12 mouse cellular contexts compared by ENCODE assay signal in the genomic region with DNA sequence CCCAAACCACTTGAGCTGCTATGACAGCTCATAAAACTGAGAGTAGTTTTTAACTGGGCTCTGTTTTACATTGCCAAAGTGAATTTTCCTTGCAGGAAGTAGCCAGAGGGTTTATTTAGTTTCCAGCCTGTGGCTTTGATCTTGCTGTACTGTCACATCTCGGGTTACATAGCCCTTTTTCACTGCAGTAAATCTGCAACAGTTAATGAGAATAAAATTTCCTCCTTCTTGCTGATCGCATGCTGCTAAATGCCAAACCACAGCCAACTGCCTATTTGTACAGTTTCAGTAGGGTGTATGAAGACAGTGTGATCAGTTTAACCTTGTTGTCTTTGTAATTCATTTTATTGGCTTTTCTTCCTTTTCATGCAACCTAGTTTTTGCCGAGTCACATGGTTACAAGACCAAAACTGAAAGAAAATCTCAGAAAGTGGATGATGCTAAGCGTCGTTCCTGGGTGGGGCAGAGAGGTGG. TPM values are rescaled to one million over a fixed set of nuclear protein-coding genes. Genes with fewer than 3 reads are reported as not detected.
DNase-seq lines count a peak whose midpoint lies in the region; ATAC-seq lines count a peak whose summit lies in the region.
"Had no signal": no experiment of that assay in that cellular context is flagged by ENCODE, and none has a peak within 500 bp of the region (broad histone marks: within the 10 kb centered on the region; RNA-seq: fewer than 3 reads in every experiment).

No protein-coding gene starts in this region.

- H3K9me3 ChIP-seq in hindbrain, embryonic 16.5 days (ENCODE audit: control insufficient read depth, low read length), result no peaks in the 10 kb centered on the region
- H3K9me3 ChIP-seq: heart, embryonic 15.5 days had no signal

- H3K27me3 ChIP-seq in hindbrain, embryonic 16.5 days (replicated peaks; ENCODE audit: control insufficient read depth, insufficient read depth, low read length), result no peaks in the 10 kb centered on the region
- H3K27me3 ChIP-seq: heart, embryonic 15.5 days had no signal

- H3K4me2 ChIP-seq in hindbrain, embryonic 16.5 days (ENCODE audit: low read length), result no peak overlapping the region
- H3K4me2 ChIP-seq: heart, embryonic 15.5 days had no signal

- no peak overlapping the region for H3K9ac ChIP-seq in hindbrain, embryonic 16.5 days (ENCODE audit: low read depth, low read length)
- H3K9ac ChIP-seq: heart, embryonic 15.5 days had no signal

- intact Hi-C loops in heart, postnatal 10 days (cut with DNase I), result no loop called here

- no peak overlapping the region for H3K27ac ChIP-seq in hindbrain, embryonic 16.5 days (ENCODE audit: low read depth, low read length)
- H3K27ac ChIP-seq: heart, embryonic 15.5 days had no signal

- WGBS in hindbrain, embryonic 16.5 days, result 73% methylated on average over 5 of the region's 5 CpGs

- 0 out of 2 replicates have a peak, but pooled peaks cover 5% of the 10 kb centered on the region for H3K36me3 ChIP-seq in hindbrain, embryonic 16.5 days (ENCODE audit: control insufficient read depth, insufficient read depth, low read length)
- H3K36me3 ChIP-seq: heart, embryonic 15.5 days had no signal

- no peaks in the 10 kb centered on the region for H3K4me1 ChIP-seq in hindbrain, embryonic 16.5 days (ENCODE audit: control insufficient read depth, insufficient read depth, low read depth, low read length)
- H3K4me1 ChIP-seq: heart, embryonic 15.5 days had no signal

- H3K4me3 ChIP-seq in hindbrain, embryonic 16.5 days (ENCODE audit: low read length), result no peak overlapping the region
- H3K4me3 ChIP-seq: heart, embryonic 15.5 days had no signal

- DNase-seq in heart, adult 11 months, result peak; percentile 71
- DNase-seq in heart, postnatal 10 days, result no peak
- DNase-seq in 416B (ENCODE audit: low read depth), result peak; percentile 78
- DNase-seq in embryo, embryonic 10.5 days (ENCODE audit: low spot score), result peak; percentile 61
- DNase-seq in induced T-regulatory cell, adult 2 months (ENCODE audit: low read depth), result peak; percentile 66
- DNase-seq in retina, embryonic 14.5 days (ENCODE audit: low spot score), result no peak
- no peak for DNase-seq in urinary bladder, postnatal 36 days (ENCODE audit: low spot score in 2 of 2)
- DNase-seq: layer of hippocampus, postnatal 36 days; lung, adult 18-20 months had no signal

- no peak for ATAC-seq in hindbrain, embryonic 16.5 days
- ATAC-seq: intestine, embryonic 16.5 days had no signal

RNA-seq across cellular contexts. Expression of a gene that starts 30.6 kb away (rescaled TPM):
- total RNA-seq in heart, postnatal 10 days (2021), result 1 to 10 TPM; 9.0 to 9.1 TPM
- polyA plus RNA-seq in hindbrain, embryonic 16.5 days (2015; fragmentation: Nextera tagmentation; extraction: Ambion mirVana), result 13.1 and 14.7 TPM in 2 replicates

Comparison
In these comparisons a context has a peak if more than half of its experiments do, and no peak if none do; other contexts are left out.
1. DNase-seq: peak in heart, adult 11 months (single experiment), 416B (single experiment), embryo, embryonic 10.5 days (single experiment) and induced T-regulatory cell, adult 2 months (single experiment); none in heart, postnatal 10 days (0 of 2), retina, embryonic 14.5 days (single experiment) and urinary bladder, postnatal 36 days (0 of 2).